Mouse (Mus musculus) adrenal gland, postnatal 25 days (tissue): ENCODE results near the gene F5. TPM values are rescaled to one million over a fixed set of nuclear protein-coding genes. Genes with fewer than 3 reads are reported as not detected.

Source experiments
- DNase-seq: peaks from one replicate; pipeline ENCODE4 v3.0.0; 2021; ENCODE audit warnings: mixed read lengths
- long read RNA-seq: library from polyadenylated mRNA; stranded (forward); transcript quantifications from one replicate; pipeline ENCODE4 v2.0.0, GENCODE M21; 2021
- total RNA-seq: library from RNA; stranded (reverse); gene quantifications from 2 replicates; pipeline ENCODE4 v1.2.3, GENCODE M21; 2021

Gene F5
- total RNA-seq, result 12.9 and 17.4 TPM in 2 replicates
- long read RNA-seq, partial matches to known transcripts, result 18 of 20 reads
- long read RNA-seq, other reads (novel, unspliced or antisense), result 2 of 20 reads

- peak; percentile 22 for DNase-seq
These were observed at the start of gene F5 for GRCm38 (mm10) chr1:164151387-164152088. Gene F5, plus strand, starts transcription at chr1:164151838.

GRCm38 (mm10) chr1:164109763-164110162 is 41.9 kb upstream of the F5 start:
- no peak for DNase-seq

GRCm38 (mm10) chr1:164110591-164111329 is 40.9 kb upstream of the F5 start:
- no peak for DNase-seq

- no peak for DNase-seq
These were observed 37.4 kb upstream of the F5 start for GRCm38 (mm10) chr1:164114280-164114679.

- no peak for DNase-seq
These were observed 36.6 kb upstream of the F5 start, which contains the start of gene Selp for GRCm38 (mm10) chr1:164114947-164115493. Gene Selp, plus strand, starts transcription at chr1:164115264.

GRCm38 (mm10) chr1:164115647-164116046 is 36.0 kb upstream of the F5 start:
- DNase-seq, result no peak

GRCm38 (mm10) chr1:164117869-164118268 is 33.8 kb upstream of the F5 start:
- DNase-seq, result no peak

GRCm38 (mm10) chr1:164119892-164120776 is 31.5 kb upstream of the F5 start:
- no peak for DNase-seq

GRCm38 (mm10) chr1:164120777-164121158 is 30.9 kb upstream of the F5 start:
- no peak for DNase-seq

GRCm38 (mm10) chr1:164123836-164124235 is 27.8 kb upstream of the F5 start:
- DNase-seq, result no peak

GRCm38 (mm10) chr1:164130013-164130412 is 21.6 kb upstream of the F5 start:
- no peak for DNase-seq

GRCm38 (mm10) chr1:164132609-164133008 is 19.0 kb upstream of the F5 start:
- no peak for DNase-seq

- DNase-seq, result no peak
These were observed 17.5 kb upstream of the F5 start for GRCm38 (mm10) chr1:164134101-164134500.

- DNase-seq, result no peak
These were observed 16.3 kb upstream of the F5 start for GRCm38 (mm10) chr1:164135360-164135759.

- no peak for DNase-seq
These were observed 15.7 kb upstream of the F5 start for GRCm38 (mm10) chr1:164135960-164136359.

- DNase-seq, result no peak
These were observed 15.0 kb upstream of the F5 start for GRCm38 (mm10) chr1:164136636-164137035.

- peak; percentile 82 for DNase-seq
These were observed 13.1 kb upstream of the F5 start for GRCm38 (mm10) chr1:164138365-164139130.

- DNase-seq, result no peak
These were observed 12.2 kb upstream of the F5 start for GRCm38 (mm10) chr1:164139464-164139863.

- no peak for DNase-seq
These were observed 2.6 kb upstream of the F5 start for GRCm38 (mm10) chr1:164149083-164149482.

- DNase-seq, result no peak
These were observed 1.2 kb downstream of the F5 start for GRCm38 (mm10) chr1:164152836-164153235.

- no peak for DNase-seq
These were observed 3.3 kb downstream of the F5 start for GRCm38 (mm10) chr1:164154983-164155382.
